Mouse (Mus musculus): ENCODE results near the gene Tmem160.

Gene Tmem160

GRCm38 (mm10) chr7:16441241-16441640 lies 11.3 kb upstream of the Tmem160 start:
- DNase-seq (ENCODE audit: low spot score in 2 of 2): no peak

- DNase-seq (ENCODE audit: low spot score in 2 of 2): no peak
Observed at GRCm38 (mm10) chr7:16451656-16452055, 923 bp upstream of the Tmem160 start.

GRCm38 (mm10) chr7:16453118-16453711 lies 636 bp downstream of the Tmem160 start:
- peak; percentile 36 to 67 for DNase-seq (ENCODE audit: low spot score in 2 of 2)

GRCm38 (mm10) chr7:16455016-16455415 lies 2.4 kb downstream of the Tmem160 start:
- DNase-seq (ENCODE audit: low spot score in 2 of 2): no peak

GRCm38 (mm10) chr7:16456289-16456688 lies 3.7 kb downstream of the Tmem160 start:
- no peak for DNase-seq (ENCODE audit: low spot score in 2 of 2)

GRCm38 (mm10) chr7:16460566-16460965 lies 8.0 kb downstream of the Tmem160 start:
- no peak for DNase-seq (ENCODE audit: low spot score in 2 of 2)

GRCm38 (mm10) chr7:16461151-16461550 lies 8.6 kb downstream of the Tmem160 start:
- no peak for DNase-seq (ENCODE audit: low spot score in 2 of 2)

- DNase-seq (ENCODE audit: low spot score in 2 of 2): no peak
Observed at GRCm38 (mm10) chr7:16461705-16462104, 9.1 kb downstream of the Tmem160 start.

GRCm38 (mm10) chr7:16463214-16463613 lies 10.6 kb downstream of the Tmem160 start:
- peak; percentile 54 to 63 for DNase-seq (ENCODE audit: low spot score in 2 of 2)

- peak in 1 of 2 experiments; percentile 19 for DNase-seq (ENCODE audit: low spot score in 2 of 2)
Observed at GRCm38 (mm10) chr7:16465160-16465559, 12.6 kb downstream of the Tmem160 start.

- DNase-seq (ENCODE audit: low spot score in 2 of 2): no peak
Observed at GRCm38 (mm10) chr7:16465568-16465967, 13.0 kb downstream of the Tmem160 start.

- DNase-seq (ENCODE audit: low spot score in 2 of 2): no peak
Observed at GRCm38 (mm10) chr7:16466565-16466964, 14.0 kb downstream of the Tmem160 start.

- DNase-seq (ENCODE audit: low spot score in 2 of 2): no peak
Observed at GRCm38 (mm10) chr7:16468115-16468514, 15.5 kb downstream of the Tmem160 start.

- DNase-seq (ENCODE audit: low spot score in 2 of 2): no peak
Observed at GRCm38 (mm10) chr7:16471549-16471948, 19.0 kb downstream of the Tmem160 start.

GRCm38 (mm10) chr7:16472116-16472709 lies 19.6 kb downstream of the Tmem160 start:
- DNase-seq (ENCODE audit: low spot score in 2 of 2): no peak

GRCm38 (mm10) chr7:16473847-16474246 lies 21.3 kb downstream of the Tmem160 start:
- no peak for DNase-seq (ENCODE audit: low spot score in 2 of 2)

- no peak for DNase-seq (ENCODE audit: low spot score in 2 of 2)
Observed at GRCm38 (mm10) chr7:16474445-16474844, 21.9 kb downstream of the Tmem160 start.

GRCm38 (mm10) chr7:16475321-16475720 lies 22.7 kb downstream of the Tmem160 start:
- DNase-seq (ENCODE audit: low spot score in 2 of 2): no peak

- DNase-seq (ENCODE audit: low spot score in 2 of 2): no peak
Observed at GRCm38 (mm10) chr7:16475764-16476599, 23.4 kb downstream of the Tmem160 start.

- no peak for DNase-seq (ENCODE audit: low spot score in 2 of 2)
Observed at GRCm38 (mm10) chr7:16476600-16476989, 24.0 kb downstream of the Tmem160 start.

GRCm38 (mm10) chr7:16477628-16478027 lies 25.0 kb downstream of the Tmem160 start, which contains the start of gene Npas1:
Npas1 (minus strand) TSS chr7:16477728.
- no peak for DNase-seq (ENCODE audit: low spot score in 2 of 2)

GRCm38 (mm10) chr7:16488816-16489215 lies 36.2 kb downstream of the Tmem160 start:
- DNase-seq (ENCODE audit: low spot score in 2 of 2): no peak

- no peak for DNase-seq (ENCODE audit: low spot score in 2 of 2)
Observed at GRCm38 (mm10) chr7:16489948-16490347, 37.4 kb downstream of the Tmem160 start.

Measured in right cerebral cortex, postnatal 36 days (tissue).